Mouse (Mus musculus) CH12.LX (cell line): ENCODE measurements around the gene Sfta2. TPM values are rescaled to one million over a fixed set of nuclear protein-coding genes. Genes with fewer than 3 reads are reported as not detected.
A peak's percentile ranks its signal among the peaks of the same experiment; 100 is the strongest.

Experiments used
- DNase-seq: peaks from one replicate; pipeline ENCODE4 v3.0.0-alpha.2; 2013; ENCODE audit errors: extremely low read depth
- H3K27ac ChIP-seq: 2 replicates; pipeline ENCODE4 v1.5.1; 2012; ENCODE audit warnings: low read depth, mild to moderate bottlenecking, control low read depth, moderate library complexity; ENCODE audit not compliant: insufficient read depth
- H3K27me3 ChIP-seq: replicated peaks from 2 replicates; pipeline ENCODE3; 2012; ENCODE audit warnings: inconsistent platforms
- H3K36me3 ChIP-seq, 2 experiments: replicated peaks in 1 of 2; 2 replicates each; pipeline versions ENCODE3 to v1.6.1; 2012; ENCODE audit warnings: inconsistent platforms in 1 of 2, low read length in 1 of 2, mild to moderate bottlenecking in 1 of 2, mixed read lengths in 1 of 2, moderate library complexity in 1 of 2; ENCODE audit not compliant: control insufficient read depth in 1 of 2, insufficient read depth in 1 of 2
- H3K4me1 ChIP-seq, 2 experiments: 2 replicates each; pipeline ENCODE4 v1.6.1; 2012; ENCODE audit warnings: inconsistent platforms in 1 of 2, moderate library complexity in 1 of 2; ENCODE audit not compliant: insufficient read depth in 2 of 2, control insufficient read depth in 1 of 2
- H3K4me2 ChIP-seq: 2 replicates; pipeline ENCODE4 v1.6.1; 2012; ENCODE audit warnings: low read depth, mild to moderate bottlenecking, control low read depth; ENCODE audit not compliant: poor library complexity, insufficient read depth, severe bottlenecking
- H3K4me3 ChIP-seq, 3 experiments: fragments of 150-350 bp in 1 of 3; sonication (generic) in 1 of 3; replicated peaks in 1 of 3; 2 replicates each; pipeline versions ENCODE3 to v1.5.1; 2011 to 2012; ENCODE audit warnings: low read depth in 2 of 3, low read length in 2 of 3, mild to moderate bottlenecking in 2 of 3, moderate library complexity in 2 of 3, control low read depth in 1 of 3, improper control_type of control experiment in 1 of 3, inconsistent platforms in 1 of 3, mixed read lengths in 1 of 3; ENCODE audit not compliant: poor library complexity in 1 of 3
- H3K79me2 ChIP-seq: replicated peaks from 2 replicates; pipeline ENCODE4 v1.6.1; 2012; ENCODE audit warnings: mild to moderate bottlenecking, moderate library complexity; ENCODE audit not compliant: control insufficient read depth, poor library complexity, insufficient read depth, severe bottlenecking; ENCODE audit errors: extremely low read depth
- H3K9ac ChIP-seq: 2 replicates; pipeline ENCODE4 v1.6.1; 2012; ENCODE audit warnings: low read depth, mild to moderate bottlenecking, control low read depth, moderate library complexity; ENCODE audit not compliant: insufficient read depth
- H3K9me3 ChIP-seq: replicated peaks from 2 replicates; pipeline ENCODE3; 2012; ENCODE audit warnings: low read length, inconsistent platforms, mixed read lengths
- BHLHE40 ChIP-seq: IDR thresholded peaks from 2 replicates; pipeline ENCODE4 v1.6.1; 2011; ENCODE audit warnings: mild to moderate bottlenecking, low read depth, low read length, improper control_type of control experiment
- CHD1 ChIP-seq: IDR thresholded peaks from 2 replicates; pipeline ENCODE4 v1.6.1; 2012; ENCODE audit warnings: low read depth, low read length, improper control_type of control experiment, inconsistent platforms
- CHD2 ChIP-seq: IDR thresholded peaks from 2 replicates; pipeline ENCODE4 v1.6.1; 2011; ENCODE audit warnings: low read length, improper control_type of control experiment
- CTCF ChIP-seq, 2 experiments: IDR thresholded peaks in 1 of 2; conservative IDR thresholded peaks in 1 of 2; 2 replicates each; pipeline ENCODE4 v1.5.1; 2011 to 2012; ENCODE audit warnings: low read depth in 2 of 2, low read length in 2 of 2, improper control_type of control experiment in 1 of 2, inconsistent platforms in 1 of 2, mild to moderate bottlenecking in 1 of 2, moderate library complexity in 1 of 2
- E2F4 ChIP-seq: IDR thresholded peaks from 2 replicates; pipeline ENCODE4 v1.6.1; 2011; ENCODE audit warnings: low read depth, low read length, improper control_type of control experiment; ENCODE audit not compliant: insufficient replicate concordance
- ELF1 ChIP-seq: IDR thresholded peaks from 2 replicates; pipeline ENCODE4 v1.6.1; 2014; ENCODE audit warnings: low read depth, mild to moderate bottlenecking, inconsistent platforms, low read length, improper control_type of control experiment
- EP300 ChIP-seq: IDR thresholded peaks from 2 replicates; pipeline ENCODE4 v1.6.1; 2011; ENCODE audit warnings: low read length, improper control_type of control experiment
- ETS1 ChIP-seq: conservative IDR thresholded peaks from 2 replicates; pipeline ENCODE4 v1.6.1; 2012; ENCODE audit warnings: low read depth, mild to moderate bottlenecking, inconsistent platforms, low read length, improper control_type of control experiment, moderate library complexity
- GABPA ChIP-seq: IDR thresholded peaks from 2 replicates; pipeline ENCODE4 v1.6.1; 2012; ENCODE audit warnings: low read depth, low read length, improper control_type of control experiment, inconsistent platforms; ENCODE audit not compliant: insufficient replicate concordance
- HCFC1 ChIP-seq: IDR thresholded peaks from 2 replicates; pipeline ENCODE4 v1.6.1; 2012; ENCODE audit warnings: low read depth, mild to moderate bottlenecking, inconsistent platforms, low read length, improper control_type of control experiment
- JUN ChIP-seq: IDR thresholded peaks from 2 replicates; pipeline ENCODE4 v1.6.1; 2011; ENCODE audit warnings: low read depth, mild to moderate bottlenecking, low read length, improper control_type of control experiment, moderate library complexity; ENCODE audit not compliant: insufficient read depth
- JUND ChIP-seq: conservative IDR thresholded peaks from 2 replicates; pipeline ENCODE4 v1.6.1; 2011; ENCODE audit warnings: low read depth, low read length, improper control_type of control experiment
- KAT2A ChIP-seq: IDR thresholded peaks from 2 replicates; pipeline ENCODE4 v1.6.1; 2012; ENCODE audit warnings: low read length, improper control_type of control experiment, inconsistent platforms; ENCODE audit not compliant: insufficient replicate concordance
- MAFK ChIP-seq: IDR thresholded peaks from 2 replicates; pipeline ENCODE4 v1.6.1; 2011; ENCODE audit warnings: low read length, improper control_type of control experiment; ENCODE audit not compliant: insufficient replicate concordance
- MAX ChIP-seq: IDR thresholded peaks from 2 replicates; pipeline ENCODE4 v1.6.1; 2011; ENCODE audit warnings: low read length, improper control_type of control experiment
- MAZ ChIP-seq: IDR thresholded peaks from 2 replicates; pipeline ENCODE4 v1.6.1; 2012; ENCODE audit warnings: low read depth, mild to moderate bottlenecking, inconsistent platforms, low read length, improper control_type of control experiment, moderate library complexity
- MXI1 ChIP-seq: IDR thresholded peaks from 2 replicates; pipeline ENCODE4 v1.6.1; 2011; ENCODE audit warnings: mild to moderate bottlenecking, low read depth, low read length, improper control_type of control experiment
- NELFE ChIP-seq: IDR thresholded peaks from 2 replicates; pipeline ENCODE4 v1.6.1; 2011; ENCODE audit warnings: low read depth, low read length, improper control_type of control experiment
- NRF1 ChIP-seq: IDR thresholded peaks from 2 replicates; pipeline ENCODE4 v1.6.1; 2014; ENCODE audit warnings: low read depth, mild to moderate bottlenecking, inconsistent platforms, low read length, improper control_type of control experiment, moderate library complexity
- PAX5 ChIP-seq: IDR thresholded peaks from 2 replicates; pipeline ENCODE4 v1.6.1; 2012; ENCODE audit warnings: low read length, inconsistent platforms, mixed read lengths
- POLR2A ChIP-seq: IDR thresholded peaks from 2 replicates; pipeline ENCODE4 v1.6.1; 2011; ENCODE audit warnings: low read depth, mild to moderate bottlenecking, improper control_type of control experiment, low read length
- POLR2AphosphoS2 ChIP-seq: IDR thresholded peaks from 2 replicates; pipeline ENCODE4 v1.6.1; 2011; ENCODE audit warnings: low read depth, low read length, improper control_type of control experiment
- RAD21 ChIP-seq: IDR thresholded peaks from 2 replicates; pipeline ENCODE4 v1.6.1; 2011; ENCODE audit warnings: low read depth, mild to moderate bottlenecking, low read length, improper control_type of control experiment, moderate library complexity
- SMC3 ChIP-seq: IDR thresholded peaks from 2 replicates; pipeline ENCODE4 v1.6.1; 2011; ENCODE audit warnings: low read depth, low read length, improper control_type of control experiment
- TBP ChIP-seq: conservative IDR thresholded peaks from 2 replicates; pipeline ENCODE4 v1.6.1; 2011; ENCODE audit warnings: low read depth, low read length, improper control_type of control experiment
- TCF12 ChIP-seq: IDR thresholded peaks from 2 replicates; pipeline ENCODE4 v1.6.1; 2014; ENCODE audit warnings: low read depth, mild to moderate bottlenecking, inconsistent platforms, low read length, improper control_type of control experiment
- UBTF ChIP-seq: IDR thresholded peaks from 2 replicates; pipeline ENCODE4 v1.6.1; 2012; ENCODE audit warnings: low read depth, mild to moderate bottlenecking, inconsistent platforms, low read length, improper control_type of control experiment, moderate library complexity
- USF1 ChIP-seq: IDR thresholded peaks from 2 replicates; pipeline ENCODE4 v1.6.1; 2014; ENCODE audit warnings: low read depth, mild to moderate bottlenecking, inconsistent platforms, low read length, improper control_type of control experiment
- USF2 ChIP-seq: conservative IDR thresholded peaks from 2 replicates; pipeline ENCODE4 v1.6.1; 2011; ENCODE audit warnings: low read depth, low read length, improper control_type of control experiment
- ZKSCAN1 ChIP-seq: IDR thresholded peaks from 2 replicates; pipeline ENCODE4 v1.6.1; 2012; ENCODE audit warnings: low read depth, inconsistent platforms, low read length, improper control_type of control experiment, borderline replicate concordance
- ZMIZ1 ChIP-seq: IDR thresholded peaks from 2 replicates; pipeline ENCODE4 v1.6.1; 2012; ENCODE audit warnings: low read depth, mild to moderate bottlenecking, inconsistent platforms, low read length, improper control_type of control experiment
- ZNF384 ChIP-seq: IDR thresholded peaks from 2 replicates; pipeline ENCODE4 v1.6.1; 2012; ENCODE audit warnings: low read depth, low read length, improper control_type of control experiment, inconsistent platforms
- dilution Hi-C: fragments of 300-500 bp; cut with MboI; formaldehyde crosslinking; loops from 2 replicates; pipeline ENCODE4 v1.14.3; 2020; ENCODE audit warnings: low sequenced_read_pairs; ENCODE audit not compliant: extremely low pct_unique_long_range_greater_than_20kb, extremely low pct_ligation_motif_present
- in situ Hi-C: fragments of 300-500 bp; cut with MboI; formaldehyde crosslinking; loops from 3 replicates; pipeline ENCODE4 v1.14.3; 2019; ENCODE audit warnings: low sequenced_read_pairs, low pct_ligation_motif_present, low pct_unique_long_range_greater_than_20kb, mixed read lengths
- polyA plus RNA-seq: library from polyadenylated mRNA; unstranded; fragments of >175 nt; gene quantifications from 2 replicates; pipeline ENCODE4 v1.2.1, GENCODE M21; 2012; ENCODE audit warnings: low read depth; ENCODE audit not compliant: insufficient read length
- total RNA-seq, 2 experiments: library from RNA; depleted of rRNA; stranded (reverse); fragments of 300-350 nt in 1 of 2; fragments of >200 nt in 1 of 2; gene quantifications; 2 replicates each; pipeline ENCODE4 v1.2.3; 2012 to 2014

Gene Sfta2
- total and polyA plus RNA-seq, 3 experiments: not detected

GRCm38 (mm10) chr17:35554321-35554720 lies 47.0 kb upstream of the Sfta2 start:
- dilution Hi-C loops (no loop called here), in situ Hi-C loops (loop anchor here (5.0 kb wide), 1 partner anchor 37 kb away; the partner anchor contains the start of genes Cchcr1 and Tcf19)
- Histone ChIP-seq H3K9me3 (peaks cover 3% of the 10 kb centered on the region), H3K4me2 (peak overlapping the region; percentile 47), H3K4me3 (peak overlapping the region; percentile 62 to 89 (median 73)), H3K36me3 (peaks cover 0 to 4% of the 10 kb centered on the region in 2 experiments), H3K4me1 (peaks cover 25 to 51% of the 10 kb centered on the region in 2 experiments), H3K9ac (peak overlapping the region; percentile 55; the same call in 1 of the 2 replicates), H3K27me3 (peaks cover 2% of the 10 kb centered on the region), H3K79me2 (no peaks in the 10 kb centered on the region), H3K27ac (no peak overlapping the region)
- TF ChIP-seq MAZ: no peak
- no peak for TF ChIP-seq NRF1
- no peak for TF ChIP-seq BHLHE40
- no peak for TF ChIP-seq MXI1
- TF ChIP-seq CHD1: no peak
- no peak for TF ChIP-seq JUND
- TF ChIP-seq USF1: no peak
- DNase-seq: no peak

DNA sequence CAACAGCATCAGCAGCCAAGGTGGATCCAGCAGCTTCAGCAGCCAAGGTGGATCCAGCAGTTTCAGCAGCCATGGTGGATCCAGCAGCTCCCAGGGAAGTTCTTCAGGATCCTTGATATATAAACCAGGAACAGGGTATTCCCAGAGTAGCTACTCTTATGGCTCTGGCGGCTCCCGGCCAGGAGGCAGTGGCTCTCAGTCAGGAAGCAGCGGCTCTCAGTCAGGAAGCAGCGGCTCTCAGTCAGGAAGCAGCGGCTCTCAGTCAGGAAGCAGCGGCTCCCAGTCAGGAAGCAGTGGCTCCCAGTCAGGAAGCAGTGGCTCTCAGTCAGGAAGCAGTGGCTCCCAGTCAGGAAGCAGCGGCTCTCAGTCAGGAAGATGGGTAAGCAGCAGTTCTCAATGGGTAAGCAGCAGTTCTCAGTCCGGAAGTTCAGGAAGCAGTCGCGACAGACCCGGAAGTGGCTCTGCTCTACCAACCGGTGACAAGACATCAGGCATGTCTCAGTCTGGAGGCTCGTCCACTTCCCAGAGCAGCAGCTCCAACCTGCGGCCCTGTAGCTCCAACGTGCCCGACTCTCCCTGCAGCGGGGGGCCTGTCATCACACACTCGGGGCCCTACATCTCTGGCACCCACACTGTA lies 46.5 kb upstream of the Sfta2 start:
- dilution Hi-C loops: no loop called here
- Histone ChIP-seq H3K4me3 (peak overlapping the region; percentile 62 to 89 (median 73)), H3K9me3 (peaks cover 3% of the 10 kb centered on the region), H3K27me3 (peaks cover 2% of the 10 kb centered on the region), H3K9ac (peak overlapping the region; percentile 81), H3K4me2 (peak overlapping the region; percentile 47), H3K4me1 (peaks cover 27 to 54% of the 10 kb centered on the region in 2 experiments), H3K36me3 (peaks cover 0 to 4% of the 10 kb centered on the region in 2 experiments), H3K79me2 (no peaks in the 10 kb centered on the region), H3K27ac (peak overlapping the region; percentile 31)
- DNase-seq: no peak
- in situ Hi-C loops: loop anchor here (5.0 kb wide), 1 partner anchor 38 kb away; the partner anchor contains the start of genes Cchcr1 and Tcf19
- no peak for TF ChIP-seq MXI1
- TF ChIP-seq ZNF384: no peak
- no peak for TF ChIP-seq RAD21
- TF ChIP-seq CTCF (conservative IDR thresholded peaks at IDR 0.05 in 1 of 2, IDR thresholded peaks at IDR 0.05 in 1 of 2; ENCODE audit: low read depth in 2 of 2, low read length in 2 of 2): no peak
- TF ChIP-seq ZKSCAN1: no peak
- no peak for TF ChIP-seq NRF1
- no peak for TF ChIP-seq BHLHE40
- no peak for TF ChIP-seq POLR2AphosphoS2
- TF ChIP-seq USF2: no peak
- no peak for TF ChIP-seq EP300
- no peak for TF ChIP-seq MAFK
- no peak for TF ChIP-seq MAX
- 0 out of 2 replicates have a peak, but pooled peaks have one; percentile 23 for TF ChIP-seq NELFE
- TF ChIP-seq ZMIZ1: no peak
- TF ChIP-seq HCFC1: peak; percentile 60
- TF ChIP-seq POLR2A: peak; percentile 59; the same call in 1 of the 2 replicates
- TF ChIP-seq SMC3: no peak
- TF ChIP-seq E2F4: no peak
- no peak for TF ChIP-seq JUND
- TF ChIP-seq TBP: no peak
- no peak for TF ChIP-seq ETS1
- 0 out of 2 replicates have a peak, but pooled peaks have one; percentile 8 for TF ChIP-seq TCF12
- no peak for TF ChIP-seq KAT2A
- peak; percentile 94 for TF ChIP-seq ELF1
- no peak for TF ChIP-seq GABPA
- TF ChIP-seq JUN: no peak
- TF ChIP-seq UBTF: no peak
- TF ChIP-seq PAX5: no peak
- no peak for TF ChIP-seq CHD2
